Mouse (Mus musculus) liver, embryonic 12.5 days (tissue): ENCODE results near the gene Mstn. TPM values are rescaled to one million over a fixed set of nuclear protein-coding genes. Genes with fewer than 3 reads are reported as not detected.

ENCODE experiments used
- ATAC-seq: fragments of 200-750 bp; cut with Nextera tagmentation; 2 replicates; pipeline ENCODE4 v1.8.0; 2017; ENCODE audit warnings: moderate number of reproducible peaks, mild to moderate bottlenecking, moderate library complexity
- H3K27ac ChIP-seq: fragments of 300-500 bp; sonication (generic); 2 replicates; pipeline ENCODE4 v1.5.1; 2016; ENCODE audit warnings: mild to moderate bottlenecking
- H3K27me3 ChIP-seq: fragments of 300-500 bp; sonication (generic); replicated peaks from 2 replicates; pipeline ENCODE4 v1.6.1; 2016; ENCODE audit warnings: mild to moderate bottlenecking, moderate library complexity
- H3K36me3 ChIP-seq: fragments of 300-500 bp; sonication (generic); 2 replicates; pipeline ENCODE4 v1.6.1; 2016; ENCODE audit warnings: mild to moderate bottlenecking, moderate library complexity
- H3K4me1 ChIP-seq: fragments of 300-500 bp; sonication (generic); 2 replicates; pipeline ENCODE4 v1.6.1; 2016
- H3K4me2 ChIP-seq: fragments of 300-500 bp; sonication (generic); 2 replicates; pipeline ENCODE4 v1.6.1; 2016; ENCODE audit warnings: mild to moderate bottlenecking, moderate library complexity
- H3K4me3 ChIP-seq: fragments of 300-500 bp; sonication (generic); 2 replicates; pipeline ENCODE4 v1.5.1; 2016; ENCODE audit warnings: mild to moderate bottlenecking, moderate library complexity
- H3K9ac ChIP-seq: fragments of 300-500 bp; sonication (generic); 2 replicates; pipeline ENCODE4 v1.6.1; 2016; ENCODE audit warnings: mild to moderate bottlenecking, moderate library complexity
- H3K9me3 ChIP-seq: fragments of 300-500 bp; sonication (generic); replicated peaks from 2 replicates; pipeline ENCODE4 v1.6.1; 2016; ENCODE audit warnings: mild to moderate bottlenecking, moderate library complexity
- WGBS: fragments of 180-500 bp; shearing (Covaris S2); methylation state at CpG from one replicate; pipeline ENCODE4 v1.1.7; 2016; ENCODE audit not compliant: insufficient replicate concordance; 5-methylcytosine and 5-hydroxymethylcytosine counted together
- polyA plus RNA-seq: library from polyadenylated mRNA; unstranded; fragments of >200 nt; fragmentation: Nextera tagmentation; extraction: Ambion mirVana; gene quantifications from 2 replicates; pipeline ENCODE4 v1.2.1, GENCODE M21; 2016

Mstn gene
- polyA plus RNA-seq, result 0.07 and 0.22 TPM in 2 replicates

DNA sequence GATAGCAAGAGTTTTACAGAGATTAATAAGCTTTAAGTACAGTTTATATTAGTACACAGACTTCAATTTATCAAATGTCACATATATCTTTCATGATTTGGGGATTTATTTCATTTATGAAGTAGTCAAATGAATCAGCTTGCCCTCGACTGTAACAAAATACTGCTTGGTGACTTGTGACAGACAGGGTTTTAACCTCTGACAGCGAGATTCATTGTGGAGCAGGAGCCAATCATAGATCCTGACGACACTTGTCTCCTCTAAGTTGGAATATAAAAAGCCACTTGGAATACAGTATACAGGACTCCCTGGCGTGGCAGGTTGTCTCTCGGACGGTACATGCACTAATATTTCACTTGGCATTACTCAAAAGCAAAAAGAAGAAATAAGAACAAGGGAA lies at the start of gene Mstn:
Gene Mstn, plus strand, starts transcription at position 301 of the 400 bp plus-strand sequence.
- Histone ChIP-seq H3K36me3 (no peaks in the 10 kb centered on the region), H3K9me3 (no peaks in the 10 kb centered on the region), H3K4me2 (no peak within 1 kb of the TSS), H3K27me3 (no peaks in the 10 kb centered on the region), H3K9ac (no peak within 1 kb of the TSS), H3K4me1 (no peaks in the 10 kb centered on the region), H3K4me3 (no peak within 1 kb of the TSS), H3K27ac (no peak within 1 kb of the TSS)
- no peak for ATAC-seq
- 64% methylated on average over 6 of the region's 6 CpGs for WGBS

- Histone ChIP-seq H3K36me3 (no peaks in the 10 kb centered on the region), H3K9me3 (no peaks in the 10 kb centered on the region), H3K4me3 (no peak overlapping the region), H3K4me1 (no peaks in the 10 kb centered on the region), H3K4me2 (no peak overlapping the region), H3K9ac (no peak overlapping the region), H3K27me3 (no peaks in the 10 kb centered on the region), H3K27ac (no peak overlapping the region)
- ATAC-seq, result no peak
- 69% methylated on average over 6 of the region's 6 CpGs for WGBS
These were observed 46.7 kb upstream of the Mstn start for GRCm38 (mm10) chr1:53014716-53015115.

DNA sequence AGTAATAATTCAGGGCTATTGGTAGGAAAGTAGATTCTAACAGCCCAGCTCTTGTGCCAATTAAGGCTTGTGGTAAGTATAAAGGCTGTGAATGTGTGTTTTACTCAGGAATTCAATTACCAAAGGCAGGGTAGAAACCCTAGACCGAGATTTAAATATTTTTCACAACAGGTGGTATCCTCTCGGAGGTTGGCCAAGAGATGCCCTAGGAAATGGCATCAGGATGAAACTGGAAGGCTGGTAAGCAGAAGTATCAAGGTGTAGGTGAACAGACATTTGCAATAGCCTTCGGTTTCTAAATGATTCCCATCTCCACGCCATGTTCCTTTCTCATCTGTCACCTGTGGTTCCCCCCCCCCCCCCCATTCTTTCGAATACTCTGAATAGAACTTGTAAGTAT lies 45.8 kb upstream of the Mstn start:
- no peaks in the 10 kb centered on the region for H3K36me3 ChIP-seq
- no peaks in the 10 kb centered on the region for H3K9me3 ChIP-seq
- no peaks in the 10 kb centered on the region for H3K27me3 ChIP-seq
- no peak overlapping the region for H3K27ac ChIP-seq
- no peak overlapping the region for H3K4me3 ChIP-seq
- H3K4me1 ChIP-seq, result no peaks in the 10 kb centered on the region
- 59% methylated on average over 5 of the region's 5 CpGs for WGBS
- no peak for ATAC-seq
- no peak overlapping the region for H3K4me2 ChIP-seq
- H3K9ac ChIP-seq, result no peak overlapping the region

DNA sequence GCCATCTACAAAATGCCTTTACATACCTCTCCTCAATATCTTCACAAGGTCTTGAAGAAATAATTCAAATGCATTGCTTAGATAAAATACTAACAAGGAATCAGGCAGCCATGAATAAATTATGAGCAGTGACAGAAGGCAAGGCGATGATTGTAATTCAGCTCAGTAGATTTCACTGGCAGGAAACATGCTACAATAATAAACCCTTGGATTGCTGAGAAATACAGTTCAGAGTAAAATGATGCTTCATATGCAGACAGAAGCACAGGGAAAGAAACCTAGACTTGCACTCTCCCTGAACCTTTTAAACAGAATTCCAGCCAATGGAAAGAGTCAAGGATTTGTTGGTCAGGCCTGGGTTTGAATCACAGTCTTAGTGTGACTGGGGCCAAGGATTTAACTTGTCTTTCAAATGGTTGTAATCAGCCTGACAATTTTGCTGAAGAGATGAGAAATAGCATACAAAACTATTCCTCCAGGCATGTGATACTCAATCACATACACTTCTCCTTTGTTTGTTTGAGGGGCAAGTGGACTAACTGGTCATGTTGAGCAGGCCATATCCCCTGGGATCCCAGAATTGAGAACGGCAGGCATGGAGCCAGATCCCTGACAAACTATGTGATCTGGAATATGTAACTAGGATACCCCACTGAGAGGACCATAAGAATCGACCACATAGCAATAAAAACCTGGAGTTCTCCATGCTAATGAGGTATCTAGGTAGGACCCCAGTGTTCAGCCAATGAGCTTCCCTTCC lies 42.5 kb upstream of the Mstn start:
- H3K4me2 ChIP-seq, result no peak overlapping the region
- no peaks in the 10 kb centered on the region for H3K36me3 ChIP-seq
- no peak for ATAC-seq
- H3K27ac ChIP-seq, result no peak overlapping the region
- 60% methylated on average over 3 of the region's 3 CpGs for WGBS
- H3K9me3 ChIP-seq, result no peaks in the 10 kb centered on the region
- H3K9ac ChIP-seq, result no peak overlapping the region
- no peaks in the 10 kb centered on the region for H3K4me1 ChIP-seq
- no peak overlapping the region for H3K4me3 ChIP-seq
- H3K27me3 ChIP-seq, result no peaks in the 10 kb centered on the region

GRCm38 (mm10) chr1:53020079-53020478 lies 41.4 kb upstream of the Mstn start, which contains the start of gene 1700019D03Rik:
TSS of gene 1700019D03Rik (minus strand) at chr1:53020179.
- no peaks in the 10 kb centered on the region for H3K9me3 ChIP-seq
- no peaks in the 10 kb centered on the region for H3K36me3 ChIP-seq
- no peaks in the 10 kb centered on the region for H3K27me3 ChIP-seq
- ATAC-seq, result no peak
- WGBS, result 50% methylated on average over 5 of the region's 5 CpGs
- H3K27ac ChIP-seq, result no peak within 1 kb of the TSS
- H3K4me3 ChIP-seq, result no peak within 1 kb of the TSS
- H3K4me2 ChIP-seq, result no peak within 1 kb of the TSS
- H3K9ac ChIP-seq, result no peak within 1 kb of the TSS
- H3K4me1 ChIP-seq, result no peaks in the 10 kb centered on the region

- Histone ChIP-seq H3K27me3 (no peaks in the 10 kb centered on the region), H3K9me3 (no peaks in the 10 kb centered on the region), H3K4me3 (no peak overlapping the region), H3K4me2 (no peak overlapping the region), H3K27ac (no peak overlapping the region), H3K9ac (no peak overlapping the region), H3K4me1 (no peaks in the 10 kb centered on the region), H3K36me3 (no peaks in the 10 kb centered on the region)
- ATAC-seq, result no peak
These were observed 28.9 kb upstream of the Mstn start for GRCm38 (mm10) chr1:53032550-53032949.

DNA sequence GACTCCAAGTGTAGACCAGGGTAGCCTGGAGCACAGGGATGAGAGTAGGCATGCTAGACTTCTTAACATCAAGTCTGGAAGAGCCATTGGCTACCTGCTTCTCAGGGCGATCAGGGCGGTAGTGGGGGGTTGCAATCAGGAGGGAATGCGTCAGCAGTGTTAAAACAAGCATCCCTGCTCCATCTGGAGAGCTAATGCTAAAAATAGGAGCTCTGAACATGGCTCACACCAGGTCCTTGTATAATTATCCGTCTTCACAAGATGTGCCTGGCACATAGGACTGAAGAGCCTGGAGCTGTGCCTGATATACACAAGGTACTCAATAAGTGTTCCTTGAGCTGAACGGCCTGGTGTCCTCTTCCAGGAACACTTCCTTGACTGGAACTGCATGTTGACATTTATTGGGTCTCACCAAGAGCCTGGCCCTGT lies 24.0 kb upstream of the Mstn start:
- Histone ChIP-seq H3K36me3 (no peaks in the 10 kb centered on the region), H3K9ac (no peak overlapping the region), H3K27ac (no peak overlapping the region), H3K4me3 (no peak overlapping the region), H3K27me3 (no peaks in the 10 kb centered on the region), H3K4me1 (no peaks in the 10 kb centered on the region), H3K4me2 (no peak overlapping the region), H3K9me3 (no peaks in the 10 kb centered on the region)
- WGBS, result 70% methylated on average over 5 of the region's 5 CpGs
- ATAC-seq, result no peak

- H3K4me3 ChIP-seq, result no peak overlapping the region
- no peaks in the 10 kb centered on the region for H3K27me3 ChIP-seq
- no peak for ATAC-seq
- no peaks in the 10 kb centered on the region for H3K9me3 ChIP-seq
- H3K36me3 ChIP-seq, result no peaks in the 10 kb centered on the region
- H3K4me2 ChIP-seq, result no peak overlapping the region
- 60% methylated on average over 8 of the region's 8 CpGs for WGBS
- H3K4me1 ChIP-seq, result no peaks in the 10 kb centered on the region
- H3K27ac ChIP-seq, result no peak overlapping the region
- H3K9ac ChIP-seq, result no peak overlapping the region
These were observed 11.5 kb upstream of the Mstn start for GRCm38 (mm10) chr1:53049763-53050427.

- ATAC-seq, result no peak
- Histone ChIP-seq H3K36me3 (no peaks in the 10 kb centered on the region), H3K27ac (no peak overlapping the region), H3K9me3 (no peaks in the 10 kb centered on the region), H3K4me3 (no peak overlapping the region), H3K27me3 (no peaks in the 10 kb centered on the region), H3K9ac (no peak overlapping the region), H3K4me1 (no peaks in the 10 kb centered on the region), H3K4me2 (no peak overlapping the region)
- 34% methylated on average over 9 of the region's 9 CpGs for WGBS
These were observed 8.1 kb upstream of the Mstn start for GRCm38 (mm10) chr1:53053087-53054022.

- H3K27me3 ChIP-seq, result no peaks in the 10 kb centered on the region
- H3K9ac ChIP-seq, result no peak overlapping the region
- H3K27ac ChIP-seq, result no peak overlapping the region; the same call in 1 of the 2 replicates
- H3K4me1 ChIP-seq, result no peaks in the 10 kb centered on the region
- 62% methylated on average over 5 of the region's 5 CpGs for WGBS
- H3K4me2 ChIP-seq, result no peak overlapping the region
- no peaks in the 10 kb centered on the region for H3K36me3 ChIP-seq
- H3K4me3 ChIP-seq, result no peak overlapping the region
- H3K9me3 ChIP-seq, result no peaks in the 10 kb centered on the region
- ATAC-seq, result 0 out of 2 replicates have a peak, but pooled peaks have one; percentile 63
These were observed 2.3 kb upstream of the Mstn start for GRCm38 (mm10) chr1:53059106-53059505.

GRCm38 (mm10) chr1:53060499-53060898 lies 941 bp upstream of the Mstn start:
- Histone ChIP-seq H3K9me3 (no peaks in the 10 kb centered on the region), H3K4me1 (no peaks in the 10 kb centered on the region), H3K9ac (no peak overlapping the region), H3K36me3 (no peaks in the 10 kb centered on the region), H3K4me3 (no peak overlapping the region), H3K27ac (no peak overlapping the region), H3K4me2 (no peak overlapping the region), H3K27me3 (no peaks in the 10 kb centered on the region)
- ATAC-seq, result no peak
- WGBS, result 75% methylated on average over 8 of the region's 8 CpGs
